Mouse (Mus musculus) gastrocnemius, postnatal 36 days (tissue): ENCODE measurements at regions not wholly inside any gene's neighbourhood (a gene's known extent, or its start where the extent isn't known, plus 50 kb on each side); places are given as distances from the start of the nearest gene placed in this dataset.

ENCODE experiments used
- DNase-seq, 2 experiments: peaks; one replicate each; pipeline ENCODE4 v3.0.0; 2022
- intact Hi-C: fragments of 180-260 bp; cut with DNase I; formaldehyde crosslinking; loops from one replicate; pipeline ENCODE4 v1.15.1; 2025

DNA sequence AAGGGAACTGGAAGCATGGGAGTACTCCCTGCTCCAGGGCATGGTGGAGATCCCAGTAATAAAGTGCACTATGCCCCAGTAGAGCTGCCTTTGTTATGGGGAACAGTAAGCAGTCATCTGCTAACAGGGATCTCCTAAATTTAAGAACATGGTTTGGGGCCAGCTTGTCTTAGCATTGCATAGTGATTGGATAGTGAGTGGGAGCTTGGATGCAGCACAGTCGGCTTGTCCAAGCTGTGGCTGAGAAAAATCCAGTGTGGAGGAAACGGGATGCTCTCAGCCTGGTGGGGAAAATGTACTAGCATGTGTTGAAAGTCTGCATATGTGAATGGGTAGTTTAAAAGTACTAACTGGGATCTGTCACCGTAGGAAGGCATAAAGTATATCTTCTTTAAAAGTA is 326.6 kb upstream of the Apob start:
- no peak for DNase-seq
- intact Hi-C loops = no loop called here

- intact Hi-C loops = no loop called here
- DNase-seq = no peak
Measured at GRCm38 (mm10) chr12:7662027-7662426, 315.4 kb upstream of the Apob start.

DNA sequence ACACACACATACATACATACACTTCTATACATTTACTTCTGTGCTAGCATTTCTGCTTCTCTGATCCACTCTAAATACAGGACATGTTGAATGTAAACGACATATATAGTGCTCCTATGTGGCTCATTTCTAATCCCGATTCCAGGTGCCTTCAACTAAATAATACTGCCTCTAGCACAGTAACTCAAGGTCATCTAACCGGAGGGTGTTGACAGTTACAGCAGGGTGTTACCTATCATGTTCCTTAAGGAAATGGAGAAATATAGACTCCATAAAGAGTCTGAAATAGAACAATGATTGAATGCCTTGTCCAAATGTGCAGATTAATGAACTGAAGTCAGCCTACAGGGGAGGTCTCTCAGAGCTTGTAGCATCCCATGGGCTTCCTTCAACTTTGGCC is 307.3 kb upstream of the Apob start:
- DNase-seq = no peak
- intact Hi-C loops = no loop called here

DNA sequence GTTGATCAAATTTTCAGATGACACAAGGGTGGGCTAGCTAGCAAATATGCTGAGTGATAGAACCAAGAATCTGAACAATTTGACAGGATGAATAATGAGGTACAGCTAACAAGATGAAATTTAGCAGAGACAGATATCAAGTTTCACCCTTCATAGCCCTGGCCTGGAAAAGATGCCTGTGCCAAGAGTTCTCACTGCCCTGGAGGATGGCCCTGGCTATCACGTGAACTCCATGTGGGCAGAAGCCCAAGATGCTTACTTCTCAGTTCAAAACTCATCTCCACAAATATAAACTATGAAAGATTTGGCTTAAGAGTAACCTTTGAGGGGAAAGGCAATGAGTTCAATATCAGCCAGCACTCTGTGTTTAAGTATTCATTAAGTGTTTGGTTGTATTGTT is 306.9 kb upstream of the Apob start:
- no peak for DNase-seq
- intact Hi-C loops = no loop called here

GRCm38 (mm10) chr12:7691996-7692395 is 285.5 kb upstream of the Apob start:
- DNase-seq = no peak
- intact Hi-C loops = no loop called here

DNA sequence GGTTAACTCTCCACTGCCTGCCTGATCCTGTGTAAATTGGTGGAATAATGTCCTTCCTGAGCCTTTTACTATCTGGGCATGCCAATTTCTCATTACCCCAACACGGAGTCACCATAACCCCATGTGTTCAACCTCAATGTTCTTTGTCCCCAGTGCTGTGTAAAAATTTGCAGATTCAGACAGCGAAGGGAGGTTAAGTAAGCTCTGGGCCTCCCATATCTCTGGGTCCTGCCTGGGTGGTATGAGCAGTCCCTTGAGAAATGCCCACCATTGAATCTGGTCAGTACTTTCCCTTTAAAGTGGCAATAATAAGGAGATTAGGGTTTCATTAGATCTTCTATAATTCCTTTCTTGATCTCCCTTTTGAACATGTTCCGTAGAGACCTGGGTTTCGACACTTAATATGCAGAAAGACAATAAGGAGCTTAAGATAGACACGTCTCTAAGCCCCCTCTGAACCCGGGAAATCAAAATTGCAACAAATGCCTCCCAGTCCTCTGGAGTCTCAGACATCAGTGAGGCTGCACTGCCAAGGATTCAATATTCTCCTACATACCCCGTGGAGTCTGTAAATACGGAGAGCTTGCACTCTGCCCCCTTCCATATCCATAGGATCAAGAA is 279.0 kb upstream of the Apob start:
- intact Hi-C loops = no loop called here
- DNase-seq = no peak

DNA sequence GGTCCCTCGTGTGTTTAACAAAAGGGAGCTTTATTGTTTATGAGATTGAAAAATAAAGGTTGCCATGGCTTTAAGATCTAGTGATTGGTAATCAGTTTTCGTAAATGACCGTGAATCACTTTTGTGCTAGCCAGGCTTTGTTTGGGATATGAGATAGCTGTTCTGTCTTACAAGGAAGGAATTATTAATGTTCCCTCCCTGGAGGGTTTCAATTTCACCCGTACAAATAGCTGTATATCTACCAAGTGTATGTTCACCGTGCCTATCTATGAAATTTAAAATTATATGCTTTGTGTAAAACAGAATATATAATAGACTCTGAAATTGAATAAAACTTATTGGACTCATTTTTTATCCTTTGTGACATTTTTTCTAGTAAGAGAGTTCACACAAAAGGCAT is 268.3 kb upstream of the Apob start:
- DNase-seq = no peak
- intact Hi-C loops = no loop called here

GRCm38 (mm10) chr12:7709872-7710271 is 267.6 kb upstream of the Apob start:
- DNase-seq = no peak
- intact Hi-C loops = no loop called here

DNA sequence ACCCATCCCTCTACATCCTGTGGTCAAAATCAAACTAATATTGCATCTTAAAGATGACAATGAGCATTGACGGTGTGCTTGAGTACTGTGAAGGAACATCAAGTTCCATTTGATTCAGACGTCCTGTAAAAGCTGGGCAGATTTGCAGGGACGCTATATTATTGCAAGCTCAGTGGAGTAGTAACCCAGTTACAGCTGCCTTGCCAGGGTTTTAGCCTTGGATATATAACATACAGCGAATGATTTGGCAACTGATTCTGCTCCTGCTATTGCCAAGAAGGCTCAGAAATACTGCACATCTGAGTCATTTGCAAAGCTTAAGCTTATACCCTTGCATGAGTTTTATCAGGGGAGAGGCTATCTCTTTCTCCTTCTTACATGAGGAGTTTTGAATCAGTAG is 262.4 kb upstream of the Apob start:
- intact Hi-C loops = no loop called here
- no peak for DNase-seq

DNA sequence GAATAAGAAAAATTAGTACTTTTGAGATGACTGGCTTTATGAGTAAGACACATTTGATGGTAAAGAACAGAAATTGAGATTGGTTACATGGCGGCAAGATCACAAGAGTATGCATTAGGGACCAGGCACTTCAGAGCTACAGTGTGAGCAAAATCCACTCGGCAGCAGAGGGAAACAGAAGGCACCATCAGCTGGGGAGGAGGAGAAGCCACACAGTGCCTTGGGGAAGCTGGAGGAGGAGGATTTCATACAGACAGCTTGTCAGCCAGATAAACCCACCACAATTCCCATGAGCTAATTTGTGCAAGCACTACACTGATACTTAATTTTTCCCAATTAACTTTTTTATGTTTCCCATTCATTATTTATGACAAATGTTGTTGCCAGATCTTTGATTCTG is 258.9 kb upstream of the Apob start:
- intact Hi-C loops = no loop called here
- DNase-seq = no peak

DNA sequence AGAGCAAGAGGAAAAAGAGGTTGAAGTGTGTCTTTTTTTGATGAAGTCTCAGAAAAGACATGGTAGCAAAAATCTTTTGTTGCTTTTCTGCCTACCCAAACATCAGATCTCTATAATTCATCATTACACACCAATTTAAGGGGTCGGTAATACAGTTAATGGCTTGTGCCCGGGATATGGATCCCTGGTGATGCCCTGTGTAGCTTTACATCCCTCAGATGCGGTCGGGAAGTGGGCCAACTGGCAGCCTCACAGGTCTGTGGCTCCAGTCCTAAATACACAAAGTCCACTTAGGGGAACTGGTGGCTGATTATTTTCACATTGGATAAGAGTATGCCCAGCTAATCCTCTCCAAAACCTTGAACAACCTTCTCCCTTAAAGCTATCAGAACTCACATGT is 258.4 kb upstream of the Apob start:
- DNase-seq = no peak
- intact Hi-C loops = no loop called here

DNA sequence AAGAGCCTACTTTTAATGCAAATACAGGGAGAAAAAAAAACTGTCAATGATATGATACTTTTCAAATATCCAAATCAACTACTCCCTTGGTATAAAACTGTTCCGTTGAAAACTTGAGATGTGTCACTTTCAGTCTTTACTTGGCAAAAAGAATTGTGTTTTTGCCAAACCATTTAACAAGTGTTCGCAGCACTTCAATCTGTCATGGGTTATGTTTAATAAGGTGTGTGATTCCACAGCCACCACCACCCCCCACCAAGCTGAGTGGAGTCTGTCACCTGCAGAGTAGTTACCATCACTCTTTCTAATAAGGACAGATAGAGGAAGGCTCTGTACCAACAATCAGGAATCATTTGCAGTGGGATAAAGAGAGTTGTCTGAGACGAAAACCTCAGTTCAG is 252.5 kb upstream of the Apob start:
- intact Hi-C loops = no loop called here
- DNase-seq = no peak

- intact Hi-C loops = no loop called here
- DNase-seq = no peak
Measured at GRCm38 (mm10) chr12:7738020-7738419, 239.4 kb upstream of the Apob start.

- intact Hi-C loops = no loop called here
- DNase-seq = no peak
Measured at GRCm38 (mm10) chr12:7738629-7739351, 238.7 kb upstream of the Apob start.

DNA sequence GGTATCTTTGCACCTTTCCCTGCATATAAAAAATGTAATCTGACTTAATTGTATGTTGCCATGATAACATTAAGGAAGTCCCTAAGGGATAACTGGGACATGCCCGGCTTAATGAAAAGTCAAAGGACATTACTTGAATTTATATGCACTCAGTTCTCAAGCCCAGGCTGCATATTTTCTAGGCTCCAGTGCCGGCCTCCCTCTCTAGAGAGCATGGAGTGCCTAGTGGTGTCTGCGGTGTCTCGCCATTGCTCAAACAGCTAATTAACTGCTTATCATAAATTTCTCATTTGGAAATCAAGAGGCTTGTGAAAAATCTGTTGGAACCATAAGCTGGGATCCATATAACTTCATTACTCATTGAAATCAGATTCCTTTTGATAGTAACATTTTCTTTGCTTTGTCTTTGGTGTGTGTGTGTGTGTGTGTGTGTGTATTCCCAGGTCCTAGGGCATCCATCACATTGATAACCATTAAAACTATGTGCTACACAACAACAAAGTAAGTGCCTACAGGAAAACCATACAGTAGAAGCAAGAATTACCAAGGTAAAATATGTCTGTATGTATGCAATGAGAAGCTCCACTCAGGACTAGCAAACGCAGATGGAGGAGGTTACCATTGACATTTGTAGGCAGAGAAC is 238.0 kb upstream of the Apob start:
- DNase-seq = no peak
- intact Hi-C loops = no loop called here

DNA sequence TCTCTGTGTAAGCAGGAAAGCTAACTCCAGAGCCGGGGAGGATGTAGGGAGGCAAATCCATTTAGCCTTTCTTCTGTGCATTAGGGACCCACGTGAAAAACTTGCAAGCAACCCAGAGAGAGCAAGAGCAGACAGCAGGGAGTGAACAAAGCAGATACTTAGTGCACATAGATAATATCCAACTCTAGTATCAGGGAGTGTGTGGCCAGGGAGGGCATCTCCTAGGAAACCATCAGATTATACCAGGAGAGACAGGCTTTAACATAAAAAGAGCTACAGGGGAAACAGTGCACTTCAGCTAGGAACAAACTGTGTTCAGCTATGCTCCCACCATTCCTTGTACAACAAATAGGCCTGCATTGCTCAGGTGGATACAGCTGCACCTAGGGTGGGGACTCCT is 230.7 kb upstream of the Apob start:
- DNase-seq = no peak
- intact Hi-C loops = no loop called here

GRCm38 (mm10) chr12:7749319-7750238 is 227.9 kb upstream of the Apob start:
- no peak for DNase-seq
- intact Hi-C loops = no loop called here

- DNase-seq = no peak
- intact Hi-C loops = no loop called here
Measured at GRCm38 (mm10) chr12:7754861-7755260, 222.6 kb upstream of the Apob start.

- intact Hi-C loops = no loop called here
- DNase-seq = no peak
Measured at GRCm38 (mm10) chr12:7764795-7765697, 212.4 kb upstream of the Apob start.

DNA sequence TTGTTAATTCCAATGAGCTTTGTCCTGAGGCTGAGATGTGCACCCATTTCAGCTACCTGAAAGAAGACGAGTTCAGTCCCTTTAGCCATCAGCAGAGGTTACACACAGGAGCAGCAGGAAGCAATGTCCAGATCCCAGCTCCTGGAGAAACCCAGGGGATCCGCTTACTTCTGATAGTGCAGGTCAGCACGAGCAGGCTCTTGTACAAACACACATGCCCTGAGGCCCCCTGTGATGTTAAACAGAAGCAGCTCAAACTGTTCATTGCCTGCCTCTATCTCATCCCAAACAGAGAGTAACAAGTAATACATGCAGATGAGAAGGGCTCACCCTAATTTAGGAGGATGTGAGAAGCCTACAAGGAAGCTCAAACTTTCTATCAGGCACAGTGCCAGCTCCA is 203.3 kb upstream of the Apob start:
- intact Hi-C loops = no loop called here
- no peak for DNase-seq
